In genomic region chr7:73371587-73372321, GRCm38 (mm10) we compare ENCODE assay signal across 9 mouse cellular contexts. TPM values are rescaled to one million over a fixed set of nuclear protein-coding genes. Genes with fewer than 3 reads are reported as not detected.
DNase-seq lines count a peak whose midpoint lies in the region; ATAC-seq and TF ChIP-seq lines count a peak whose summit lies in the region.
"Had no signal": no experiment of that assay in that cellular context is flagged by ENCODE, and none has a peak within 500 bp of the region (broad histone marks: within the 10 kb centered on the region; RNA-seq: fewer than 3 reads in every experiment).

No protein-coding gene starts in this region.

- no peak overlapping the region for H3K9ac ChIP-seq in heart, adult 2 months (ENCODE audit: low read depth, low read length)
- H3K9ac ChIP-seq in embryonic facial prominence, embryonic 11.5 days (replicated peaks; ENCODE audit: low read length): no peak overlapping the region
- H3K9ac ChIP-seq in hindbrain, embryonic 11.5 days (ENCODE audit: low read depth, low read length): no peak overlapping the region
- no peak overlapping the region; the same call in 1 of the 2 replicates for H3K9ac ChIP-seq in midbrain, embryonic 14.5 days (replicated peaks; ENCODE audit: low read length)

- intact Hi-C loops in heart, adult 2 months (cut with DNase I): loop anchor here (2.0 to 10.0 kb wide), 3 partner anchors 19 to 347 kb away; no protein-coding TSS in a partner anchor

- H3K27ac ChIP-seq in heart, adult 2 months: peak overlapping the region; percentile 76; the same call in 1 of the 2 replicates
- no peak overlapping the region for H3K27ac ChIP-seq in embryonic facial prominence, embryonic 11.5 days (replicated peaks; ENCODE audit: low read depth, low read length)
- no peak overlapping the region for H3K27ac ChIP-seq in hindbrain, embryonic 11.5 days (ENCODE audit: low read depth, low read length)
- H3K27ac ChIP-seq in midbrain, embryonic 14.5 days (replicated peaks; ENCODE audit: low read depth, low read length): 0 out of 2 replicates have a peak overlapping the region, but pooled peaks have one; percentile 22
- no peak overlapping the region for H3K27ac ChIP-seq in cerebellum, adult 2 months (ENCODE audit: insufficient read depth, low read length)
- H3K27ac ChIP-seq: macrophage had no signal

- no peak for TF ChIP-seq CTCF in heart, adult 2 months (IDR thresholded peaks at IDR 0.05)
- TF ChIP-seq CTCF in cerebellum, adult 2 months (IDR thresholded peaks at IDR 0.05; ENCODE audit: borderline replicate concordance, insufficient read depth, low read depth, low read length): no peak

- DNase-seq in heart, adult 2 months: no peak
- no peak for DNase-seq in heart, adult 8-10 months (ENCODE audit: low spot score)
- DNase-seq in embryonic facial prominence, embryonic 11.5 days (ENCODE audit: low spot score): no peak
- DNase-seq in hindbrain, embryonic 11.5 days (ENCODE audit: low spot score): no peak
- DNase-seq in midbrain, embryonic 14.5 days: no peak
- no peak for DNase-seq in cerebellum, adult 2 months
- DNase-seq in left cerebral cortex, adult 8-10 months (ENCODE audit: low spot score in 2 of 2): no peak

- H3K4me2 ChIP-seq in embryonic facial prominence, embryonic 11.5 days (ENCODE audit: low read depth, low read length): peak overlapping the region; percentile 50
- peak overlapping the region; percentile 43 for H3K4me2 ChIP-seq in hindbrain, embryonic 11.5 days (replicated peaks; ENCODE audit: low read depth, low read length)
- H3K4me2 ChIP-seq in midbrain, embryonic 14.5 days (ENCODE audit: low read length): peak overlapping the region; percentile 56

- peaks cover 5% of the 10 kb centered on the region for H3K4me1 ChIP-seq in heart, adult 2 months (ENCODE audit: control insufficient read depth, insufficient read depth, low read length)
- no peaks in the 10 kb centered on the region; the same call in 1 of the 2 replicates for H3K4me1 ChIP-seq in embryonic facial prominence, embryonic 11.5 days (ENCODE audit: control insufficient read depth, insufficient read depth, low read length)
- peaks cover 4% of the 10 kb centered on the region for H3K4me1 ChIP-seq in hindbrain, embryonic 11.5 days (replicated peaks; ENCODE audit: control insufficient read depth, insufficient read depth, low read length)
- peaks cover 28% of the 10 kb centered on the region for H3K4me1 ChIP-seq in midbrain, embryonic 14.5 days (ENCODE audit: control insufficient read depth, insufficient read depth, low read length)
- no peaks in the 10 kb centered on the region for H3K4me1 ChIP-seq in cerebellum, adult 2 months (ENCODE audit: control insufficient read depth, insufficient read depth, low read length)

- no peaks in the 10 kb centered on the region for H3K9me3 ChIP-seq in embryonic facial prominence, embryonic 11.5 days (replicated peaks; ENCODE audit: control insufficient read depth, low read length)
- no peaks in the 10 kb centered on the region for H3K9me3 ChIP-seq in hindbrain, embryonic 11.5 days (ENCODE audit: control insufficient read depth, low read length)
- H3K9me3 ChIP-seq in midbrain, embryonic 14.5 days (ENCODE audit: control insufficient read depth, low read length): no peaks in the 10 kb centered on the region; the same call in 1 of the 2 replicates

- ATAC-seq in embryonic facial prominence, embryonic 11.5 days (replicated peaks; ENCODE audit: insufficient number of reproducible peaks, low FRiP score, low TSS enrichment, low read depth): no peak
- ATAC-seq in hindbrain, embryonic 11.5 days (ENCODE audit: low FRiP score): no peak
- no peak for ATAC-seq in midbrain, embryonic 14.5 days (ENCODE audit: low FRiP score, low TSS enrichment)
- no peak; the same call in 1 of the 2 replicates for ATAC-seq in megakaryocyte progenitor cell, adult 5-6 weeks (replicated peaks; ENCODE audit: poor library complexity)

- no peak for TF ChIP-seq EP300 in heart, adult 2 months (IDR thresholded peaks at IDR 0.05; ENCODE audit: insufficient read depth, low read depth, low read length)

- 52% methylated on average over 10 of the region's 10 CpGs for WGBS in heart, adult 2 months
- WGBS in embryonic facial prominence, embryonic 11.5 days: 46% methylated on average over 10 of the region's 10 CpGs
- whole genome bisulfite sequencing in hindbrain, embryonic 11.5 days: 54% methylated on average over 10 of the region's 10 CpGs
- WGBS in midbrain, embryonic 14.5 days: 58% methylated on average over 10 of the region's 10 CpGs
- 65% methylated on average over 10 of the region's 10 CpGs for WGBS in cerebellum, adult 2 months

- TF ChIP-seq POLR2A in heart, adult 2 months (IDR thresholded peaks at IDR 0.05; ENCODE audit: insufficient read depth, low read depth, low read length): no peak
- TF ChIP-seq POLR2A in cerebellum, adult 2 months (IDR thresholded peaks at IDR 0.05; ENCODE audit: borderline replicate concordance, insufficient read depth, low read length): no peak

- H3K79me2 ChIP-seq in heart, adult 2 months (replicated peaks; ENCODE audit: control insufficient read depth, insufficient read depth, low read length): no peaks in the 10 kb centered on the region

- H3K27me3 ChIP-seq in heart, adult 2 months (ENCODE audit: control insufficient read depth, insufficient read depth, low read length): no peaks in the 10 kb centered on the region
- peaks cover 29% of the 10 kb centered on the region for H3K27me3 ChIP-seq in embryonic facial prominence, embryonic 11.5 days (ENCODE audit: control insufficient read depth, insufficient read depth, low read length)
- no peaks in the 10 kb centered on the region for H3K27me3 ChIP-seq in hindbrain, embryonic 11.5 days (ENCODE audit: control insufficient read depth, insufficient read depth, low read length)
- no peaks in the 10 kb centered on the region for H3K27me3 ChIP-seq in midbrain, embryonic 14.5 days (ENCODE audit: control insufficient read depth, insufficient read depth, low read length)
- no peaks in the 10 kb centered on the region for H3K27me3 ChIP-seq in cerebellum, adult 2 months (ENCODE audit: control insufficient read depth, insufficient read depth, low read length)

- peaks cover 2% of the 10 kb centered on the region; the same call in 1 of the 2 replicates for H3K36me3 ChIP-seq in heart, adult 2 months (ENCODE audit: control insufficient read depth, insufficient read depth, low read length)
- no peaks in the 10 kb centered on the region for H3K36me3 ChIP-seq in embryonic facial prominence, embryonic 11.5 days (replicated peaks; ENCODE audit: control insufficient read depth, insufficient read depth, low read depth, low read length)
- no peaks in the 10 kb centered on the region for H3K36me3 ChIP-seq in hindbrain, embryonic 11.5 days (ENCODE audit: control insufficient read depth, insufficient read depth, low read length)
- H3K36me3 ChIP-seq in midbrain, embryonic 14.5 days (ENCODE audit: control insufficient read depth, insufficient read depth, low read length): no peaks in the 10 kb centered on the region; the same call in 1 of the 2 replicates

- H3K4me3 ChIP-seq in heart, adult 2 months: no peak overlapping the region; the same call in 1 of the 2 replicates
- H3K4me3 ChIP-seq in embryonic facial prominence, embryonic 11.5 days (ENCODE audit: low read depth, low read length): no peak overlapping the region
- peak overlapping the region; percentile 25; the same call in 1 of the 2 replicates for H3K4me3 ChIP-seq in hindbrain, embryonic 11.5 days (ENCODE audit: low read depth, low read length)
- H3K4me3 ChIP-seq in midbrain, embryonic 14.5 days (replicated peaks; ENCODE audit: low read depth, low read length): peak overlapping the region; percentile 18; the same call in 1 of the 2 replicates
- no peak overlapping the region for H3K4me3 ChIP-seq in cerebellum, adult 2 months (replicated peaks; ENCODE audit: insufficient read depth, low read depth, low read length)

RNA-seq across cellular contexts. Expression of gene Rgma, which starts 3.6 kb away (rescaled TPM):
- 10 to 100 TPM; 54.6 to 83.7 TPM for total RNA-seq in heart, adult 2 months (2021)
- polyA plus RNA-seq in heart, adult 2 months (2012; rRNA removed): 27.4 and 28.7 TPM in 2 replicates
- 10 to 100 TPM; 52.3 to 84.3 (median 65.6) TPM for total RNA-seq in heart, adult 8-10 months (2022)
- polyA plus RNA-seq in embryonic facial prominence, embryonic 11.5 days (2014; fragmentation: Nextera tagmentation; extraction: Ambion mirVana): 15.9 and 21.7 TPM in 2 replicates
- 36.5 and 52.5 TPM in 2 replicates for polyA plus RNA-seq in hindbrain, embryonic 11.5 days (2014; fragmentation: Nextera tagmentation; extraction: Ambion mirVana)
- 46.4 and 59.4 TPM in 2 replicates for polyA plus RNA-seq in midbrain, embryonic 14.5 days (2014; fragmentation: Nextera tagmentation; extraction: Ambion mirVana)
- not detected in 2 replicates for total RNA-seq in megakaryocyte progenitor cell, adult 5-6 weeks (2015)
- not detected in 2 replicates for total RNA-seq in megakaryocyte progenitor cell, adult 5-6 weeks (2017)
- 33.5 and 33.6 TPM in 2 replicates for polyA plus RNA-seq in cerebellum, adult 2 months (2012; rRNA removed)
- total RNA-seq in left cerebral cortex, adult 8-10 months (2022): 10 to 100 TPM; 63.8 to 70.3 (median 64.4) TPM
- polyA plus RNA-seq: macrophage had no signal

Comparison
In these comparisons a context has a peak if more than half of its experiments do, and no peak if none do; other contexts are left out.
1. H3K27ac ChIP-seq: peak in heart, adult 2 months (single experiment) and midbrain, embryonic 14.5 days (single experiment); none in embryonic facial prominence, embryonic 11.5 days (single experiment), hindbrain, embryonic 11.5 days (single experiment) and cerebellum, adult 2 months (single experiment).
2. H3K4me3 ChIP-seq: peak in hindbrain, embryonic 11.5 days (single experiment) and midbrain, embryonic 14.5 days (single experiment); none in heart, adult 2 months (single experiment), embryonic facial prominence, embryonic 11.5 days (single experiment) and cerebellum, adult 2 months (single experiment).
3. Peak in every context shown above with its lines, with median percentiles within 50 percentile points of each other: H3K4me2 ChIP-seq.